Mouse (Mus musculus) ovary, postnatal 14 days (tissue): ENCODE measurements around the gene Sacs.
A peak's percentile ranks its signal among the peaks of the same experiment; 100 is the strongest.
"Not testable (repeated sequence)": the region's sequence is repeated elsewhere in the genome, so short reads cannot be mapped to it uniquely, and the experiment has no call there.

Experiments
- DNase-seq: peaks from one replicate; pipeline ENCODE4 v3.0.0; 2022; ENCODE audit warnings: low spot score

Gene Sacs

GRCm38 (mm10) chr14:61137994-61138726 lies at the start of gene Sacs:
Gene Sacs, plus strand, starts transcription at chr14:61138457.
- no peak for DNase-seq

- DNase-seq, result no peak
Observed at GRCm38 (mm10) chr14:61090955-61091354, 47.3 kb upstream of the Sacs start.

GRCm38 (mm10) chr14:61092073-61092472 lies 46.2 kb upstream of the Sacs start:
- DNase-seq, result peak; percentile 23

GRCm38 (mm10) chr14:61097974-61098625 lies 40.2 kb upstream of the Sacs start:
- DNase-seq, result no peak

- DNase-seq, result no peak
Observed at GRCm38 (mm10) chr14:61100736-61101135, 37.5 kb upstream of the Sacs start.

GRCm38 (mm10) chr14:61106404-61106803 lies 31.9 kb upstream of the Sacs start:
- DNase-seq, result no peak

GRCm38 (mm10) chr14:61108625-61109024 lies 29.6 kb upstream of the Sacs start:
- no peak for DNase-seq

GRCm38 (mm10) chr14:61112404-61112803 lies 25.9 kb upstream of the Sacs start:
- peak; percentile 79 for DNase-seq

GRCm38 (mm10) chr14:61124755-61125154 lies 13.5 kb upstream of the Sacs start:
- no peak for DNase-seq

- no peak for DNase-seq
Observed at GRCm38 (mm10) chr14:61125201-61125600, 13.1 kb upstream of the Sacs start.

GRCm38 (mm10) chr14:61127365-61127764 lies 10.9 kb upstream of the Sacs start:
- DNase-seq, result not testable (repeated sequence)

GRCm38 (mm10) chr14:61128961-61129507 lies 9.2 kb upstream of the Sacs start:
- DNase-seq, result no peak

- DNase-seq, result no peak
Observed at GRCm38 (mm10) chr14:61132556-61132955, 5.7 kb upstream of the Sacs start.

- DNase-seq, result no peak
Observed at GRCm38 (mm10) chr14:61134381-61135030, 3.8 kb upstream of the Sacs start.

GRCm38 (mm10) chr14:61137410-61137809 lies 847 bp upstream of the Sacs start:
- no peak for DNase-seq

GRCm38 (mm10) chr14:61138727-61139067 lies 440 bp downstream of the Sacs start:
- no peak for DNase-seq

- DNase-seq, result no peak
Observed at GRCm38 (mm10) chr14:61143358-61143757, 5.1 kb downstream of the Sacs start.

- no peak for DNase-seq
Observed at GRCm38 (mm10) chr14:61143869-61144268, 5.6 kb downstream of the Sacs start.

GRCm38 (mm10) chr14:61150416-61150815 lies 12.2 kb downstream of the Sacs start:
- not testable (repeated sequence) for DNase-seq

GRCm38 (mm10) chr14:61154900-61155585 lies 16.8 kb downstream of the Sacs start:
- DNase-seq, result no peak

- no peak for DNase-seq
Observed at GRCm38 (mm10) chr14:61155687-61156086, 17.4 kb downstream of the Sacs start.

- not testable (repeated sequence) for DNase-seq
Observed at GRCm38 (mm10) chr14:61157426-61157825, 19.2 kb downstream of the Sacs start.
